Mouse (Mus musculus) MEL (cell line): ENCODE data around the gene Olfr1467. TPM values are rescaled to one million over a fixed set of nuclear protein-coding genes. Genes with fewer than 3 reads are reported as not detected.

Source experiments
- DNase-seq: peaks from one replicate; pipeline ENCODE4 v3.0.0; 2011; ENCODE audit warnings: low read depth, low spot score
- H3K27ac ChIP-seq: 2 replicates; pipeline ENCODE4 v1.5.1; 2012; ENCODE audit warnings: low read depth, mild to moderate bottlenecking, control low read depth, low read length, moderate library complexity; ENCODE audit not compliant: control insufficient read depth
- H3K27me3 ChIP-seq, 2 experiments: fragments of 150-350 bp in 1 of 2; sonication (generic) in 1 of 2; 2 replicates each; pipeline ENCODE4 v1.6.1; 2012; ENCODE audit warnings: low read length in 2 of 2, mild to moderate bottlenecking in 2 of 2, improper control_type of control experiment in 1 of 2, moderate library complexity in 1 of 2; ENCODE audit not compliant: insufficient read depth in 2 of 2, control insufficient read depth in 1 of 2
- H3K36me3 ChIP-seq, 2 experiments: 2 replicates each; pipeline ENCODE4 v1.6.1; 2012 to 2014; ENCODE audit warnings: low read length in 2 of 2, improper control_type of control experiment in 1 of 2, inconsistent platforms in 1 of 2, mild to moderate bottlenecking in 1 of 2; ENCODE audit not compliant: insufficient read depth in 2 of 2, control insufficient read depth in 1 of 2
- H3K4me1 ChIP-seq, 2 experiments: fragments of 150-350 bp in 1 of 2; sonication (generic) in 1 of 2; 2 replicates each; pipeline ENCODE4 v1.6.1; 2012; ENCODE audit warnings: low read length in 2 of 2, improper control_type of control experiment in 1 of 2, mild to moderate bottlenecking in 1 of 2; ENCODE audit not compliant: insufficient read depth in 2 of 2, control insufficient read depth in 1 of 2
- H3K4me3 ChIP-seq, 2 experiments: fragments of 150-350 bp in 1 of 2; sonication (generic) in 1 of 2; 2 replicates each; pipeline ENCODE4 v1.5.1; 2012; ENCODE audit warnings: low read depth in 2 of 2, low read length in 2 of 2, mild to moderate bottlenecking in 2 of 2, moderate library complexity in 2 of 2, control low read depth in 1 of 2, improper control_type of control experiment in 1 of 2; ENCODE audit not compliant: control insufficient read depth in 1 of 2, insufficient read depth in 1 of 2
- H3K79me2 ChIP-seq: 2 replicates; pipeline ENCODE4 v1.6.1; 2012; ENCODE audit warnings: mild to moderate bottlenecking, low read length, moderate library complexity; ENCODE audit not compliant: control insufficient read depth, poor library complexity, insufficient read depth
- H3K9ac ChIP-seq: 2 replicates; pipeline ENCODE4 v1.6.1; 2012; ENCODE audit warnings: low read depth, mild to moderate bottlenecking, control low read depth, low read length, moderate library complexity; ENCODE audit not compliant: control insufficient read depth, poor library complexity, severe bottlenecking
- H3K9me3 ChIP-seq: fragments of 150-350 bp; sonication (generic); replicated peaks from 2 replicates; pipeline ENCODE4 v1.6.1; 2012; ENCODE audit warnings: mild to moderate bottlenecking, low read length, improper control_type of control experiment, moderate library complexity; ENCODE audit not compliant: insufficient read depth
- BHLHE40 ChIP-seq: IDR thresholded peaks from 2 replicates; pipeline ENCODE4 v1.6.1; 2012; ENCODE audit warnings: low read depth, mild to moderate bottlenecking, inconsistent platforms, low read length, improper control_type of control experiment, borderline replicate concordance
- CHD1 ChIP-seq: IDR thresholded peaks from 2 replicates; pipeline ENCODE4 v1.6.1; 2012; ENCODE audit warnings: low read depth, mild to moderate bottlenecking, inconsistent platforms, low read length, improper control_type of control experiment
- CHD2 ChIP-seq: IDR thresholded peaks from 2 replicates; pipeline ENCODE4 v1.6.1; 2011; ENCODE audit warnings: low read length, improper control_type of control experiment
- CTCF ChIP-seq, 3 experiments: IDR thresholded peaks in 2 of 3; conservative IDR thresholded peaks in 1 of 3; 2 replicates each; pipeline ENCODE4 v1.5.1; 2011 to 2012; ENCODE audit warnings: low read length in 3 of 3, low read depth in 2 of 3, mild to moderate bottlenecking in 2 of 3, improper control_type of control experiment in 1 of 3, inconsistent platforms in 1 of 3, mixed read lengths in 1 of 3, moderate library complexity in 1 of 3; ENCODE audit not compliant: control insufficient read depth in 1 of 3, insufficient read depth in 1 of 3, poor library complexity in 1 of 3, severe bottlenecking in 1 of 3
- ELF1 ChIP-seq: IDR thresholded peaks from 2 replicates; pipeline ENCODE4 v1.6.1; 2014; ENCODE audit warnings: low read depth, mild to moderate bottlenecking, inconsistent platforms, low read length, improper control_type of control experiment, moderate library complexity
- ETS1 ChIP-seq: IDR thresholded peaks from 2 replicates; pipeline ENCODE4 v1.6.1; 2012; ENCODE audit warnings: low read depth, mild to moderate bottlenecking, inconsistent platforms, low read length, improper control_type of control experiment, moderate library complexity
- GATA1 ChIP-seq: IDR thresholded peaks from 2 replicates; pipeline ENCODE4 v1.6.1; 2011; ENCODE audit warnings: low read depth, low read length, improper control_type of control experiment
- HCFC1 ChIP-seq: IDR thresholded peaks from 2 replicates; pipeline ENCODE4 v1.6.1; 2012; ENCODE audit warnings: low read depth, mild to moderate bottlenecking, inconsistent platforms, low read length, improper control_type of control experiment, moderate library complexity
- KAT2A ChIP-seq: conservative IDR thresholded peaks from 2 replicates; pipeline ENCODE4 v1.6.1; 2012; ENCODE audit warnings: low read depth, low read length, improper control_type of control experiment, inconsistent platforms
- MAFK ChIP-seq: IDR thresholded peaks from 2 replicates; pipeline ENCODE4 v1.6.1; 2011; ENCODE audit warnings: low read depth, mild to moderate bottlenecking, low read length, improper control_type of control experiment, borderline replicate concordance
- MAX ChIP-seq: IDR thresholded peaks from 2 replicates; pipeline ENCODE4 v1.6.1; 2011; ENCODE audit warnings: low read length, improper control_type of control experiment
- MAZ ChIP-seq: IDR thresholded peaks from 2 replicates; pipeline ENCODE4 v1.6.1; 2012; ENCODE audit warnings: low read depth, mild to moderate bottlenecking, inconsistent platforms, low read length, improper control_type of control experiment
- NELFE ChIP-seq: IDR thresholded peaks from 2 replicates; pipeline ENCODE4 v1.6.1; 2011; ENCODE audit warnings: low read depth, low read length, improper control_type of control experiment
- POLR2A ChIP-seq, 2 experiments: IDR thresholded peaks; 2 replicates each; pipeline ENCODE4 v1.6.1; 2011 to 2012; ENCODE audit warnings: low read length in 2 of 2, mild to moderate bottlenecking in 2 of 2, control low read depth in 1 of 2, improper control_type of control experiment in 1 of 2, low read depth in 1 of 2, moderate library complexity in 1 of 2; ENCODE audit not compliant: control insufficient read depth in 1 of 2, insufficient read depth in 1 of 2, poor library complexity in 1 of 2
- POLR2AphosphoS2 ChIP-seq: IDR thresholded peaks from 2 replicates; pipeline ENCODE4 v1.6.1; 2011; ENCODE audit warnings: low read length, improper control_type of control experiment
- POLR2AphosphoS5 ChIP-seq: IDR thresholded peaks from 2 replicates; pipeline ENCODE4 v1.6.1; 2012; ENCODE audit warnings: low read depth, borderline replicate concordance, mild to moderate bottlenecking, inconsistent platforms, low read length, moderate library complexity, mixed read lengths
- RAD21 ChIP-seq: IDR thresholded peaks from 2 replicates; pipeline ENCODE4 v1.6.1; 2011; ENCODE audit warnings: mild to moderate bottlenecking, low read depth, low read length, improper control_type of control experiment
- RCOR1 ChIP-seq: IDR thresholded peaks from 2 replicates; pipeline ENCODE4 v1.6.1; 2012; ENCODE audit warnings: low read depth, mild to moderate bottlenecking, inconsistent platforms, low read length, improper control_type of control experiment
- SMC3 ChIP-seq: IDR thresholded peaks from 2 replicates; pipeline ENCODE4 v1.6.1; 2011; ENCODE audit warnings: low read depth, low read length, improper control_type of control experiment
- TCF12 ChIP-seq: IDR thresholded peaks from 2 replicates; pipeline ENCODE4 v1.6.1; 2014; ENCODE audit warnings: low read depth, mild to moderate bottlenecking, inconsistent platforms, low read length, improper control_type of control experiment, moderate library complexity
- ZKSCAN1 ChIP-seq: IDR thresholded peaks from 2 replicates; pipeline ENCODE4 v1.6.1; 2012; ENCODE audit warnings: low read depth, mild to moderate bottlenecking, inconsistent platforms, low read length, improper control_type of control experiment, moderate library complexity
- polyA plus RNA-seq, 2 experiments: library from polyadenylated mRNA; stranded (reverse) in 1 of 2; unstranded in 1 of 2; fragments of >175 nt in 1 of 2; fragments of >200 nt in 1 of 2; gene quantifications; 2 replicates each; pipeline versions ENCODE4 v1.2.1 to v1.2.4; 2012; ENCODE audit warnings: low replicate concordance in 2 of 2, low read depth in 1 of 2; ENCODE audit not compliant: insufficient read length in 2 of 2, insufficient read depth in 1 of 2, missing spikeins in 1 of 2
- total RNA-seq: library from RNA; depleted of rRNA; stranded (reverse); fragments of 300-350 nt; gene quantifications from 2 replicates; pipeline ENCODE4 v1.2.3, GENCODE M21; 2012; rRNA removed

Olfr1467 gene
- total and polyA plus RNA-seq, 3 experiments: not detected

- Histone ChIP-seq H3K4me3 (no peak within 1 kb of the TSS), H3K36me3 (no peaks in the 10 kb centered on the region), H3K4me1 (no peaks in the 10 kb centered on the region), H3K9me3 (no peaks in the 10 kb centered on the region), H3K9ac (no peak within 1 kb of the TSS), H3K79me2 (no peaks in the 10 kb centered on the region), H3K27me3 (no peaks in the 10 kb centered on the region), H3K27ac (no peak within 1 kb of the TSS)
- no peak for DNase-seq
- TF ChIP-seq ELF1 (no peak), GATA1 (no peak), NELFE (no peak), TCF12 (no peak), POLR2AphosphoS5 (no peak), MAZ (no peak), RCOR1 (no peak), HCFC1 (no peak), BHLHE40 (no peak), CTCF (IDR thresholded peaks at IDR 0.05 in 2 of 3, conservative IDR thresholded peaks at IDR 0.05 in 1 of 3; ENCODE audit: control insufficient read depth in 1 of 3, insufficient read depth in 1 of 3, low read depth in 2 of 3, low read length in 3 of 3, poor library complexity in 1 of 3, severe bottlenecking in 1 of 3) (no peak), ETS1 (no peak), SMC3 (no peak), RAD21 (no peak), POLR2AphosphoS2 (no peak)
Measured at GRCm38 (mm10) chr19:13338562-13338961, 23.5 kb upstream of the Olfr1467 start, which contains the start of gene Olfr1466. TSS of gene Olfr1466 (plus strand) at chr19:13338862.

GRCm38 (mm10) chr19:13407549-13407948, 45.5 kb downstream of the Olfr1467 start, which contains the start of gene Olfr1469:
TSS of gene Olfr1469 (plus strand) at chr19:13407849.
- no peak within 1 kb of the TSS for H3K9ac ChIP-seq
- H3K36me3 ChIP-seq: no peaks in the 10 kb centered on the region
- no peaks in the 10 kb centered on the region for H3K9me3 ChIP-seq
- no peak within 1 kb of the TSS for H3K4me3 ChIP-seq
- H3K4me1 ChIP-seq: no peaks in the 10 kb centered on the region
- no peaks in the 10 kb centered on the region for H3K79me2 ChIP-seq
- no peak for DNase-seq
- H3K27ac ChIP-seq: no peak within 1 kb of the TSS
- no peak for TF ChIP-seq MAFK
- TF ChIP-seq ETS1: no peak
- no peak for TF ChIP-seq RAD21
- no peak for TF ChIP-seq CHD2
- no peak for TF ChIP-seq CHD1
- TF ChIP-seq POLR2AphosphoS2: no peak
- no peak for TF ChIP-seq MAX
- no peak for TF ChIP-seq ZKSCAN1
- TF ChIP-seq KAT2A: no peak
- TF ChIP-seq ELF1: no peak
- no peak for TF ChIP-seq SMC3
- TF ChIP-seq BHLHE40: no peak
- no peak for TF ChIP-seq POLR2A (IDR thresholded peaks at IDR 0.05; ENCODE audit: control insufficient read depth in 1 of 2, insufficient read depth in 1 of 2, low read depth in 1 of 2, low read length in 2 of 2, poor library complexity in 1 of 2)
- no peak for TF ChIP-seq RCOR1
- H3K27me3 ChIP-seq: no peaks in the 10 kb centered on the region

Other genes starting within 250 kb of the Olfr1467 start
- gene Olfr1459, start 212.7 kb upstream of the Olfr1467 start, total RNA-seq: 1.5 and 1.9 TPM in 2 replicates
- gene Olfr1459, start 212.7 kb upstream of the Olfr1467 start, polyA plus RNA-seq: 1 to 10 TPM in 1 of 2 experiments, not detected in 1; 5.8 TPM
- gene Olfr1461, start 199.2 kb upstream of the Olfr1467 start, total RNA-seq: not detected in 2 replicates
- gene Olfr1461, start 199.2 kb upstream of the Olfr1467 start, polyA plus RNA-seq: not detected
- not detected in 2 replicates for gene Olfr1462, start 176.5 kb upstream of the Olfr1467 start, total RNA-seq
- not detected for gene Olfr1462, start 176.5 kb upstream of the Olfr1467 start, polyA plus RNA-seq
- not detected in 2 replicates for gene Olfr1463, start 130.9 kb upstream of the Olfr1467 start, total RNA-seq
- not detected for gene Olfr1463, start 130.9 kb upstream of the Olfr1467 start, polyA plus RNA-seq
- not detected in 2 replicates for gene Olfr1465, start 46.7 kb upstream of the Olfr1467 start, total RNA-seq
- gene Olfr1465, start 46.7 kb upstream of the Olfr1467 start, polyA plus RNA-seq: not detected
- gene Olfr1466, start 23.4 kb upstream of the Olfr1467 start, total RNA-seq: not detected in 2 replicates
- not detected for gene Olfr1466, start 23.4 kb upstream of the Olfr1467 start, polyA plus RNA-seq
- not detected in 2 replicates for gene Olfr1469, start 45.6 kb downstream of the Olfr1467 start, total RNA-seq
- gene Olfr1469, start 45.6 kb downstream of the Olfr1467 start, polyA plus RNA-seq: not detected
- gene Olfr1471, start 81.2 kb downstream of the Olfr1467 start, total RNA-seq: not detected in 2 replicates
- not detected for gene Olfr1471, start 81.2 kb downstream of the Olfr1467 start, polyA plus RNA-seq
- not detected in 2 replicates for gene Olfr1472, start 93.8 kb downstream of the Olfr1467 start, total RNA-seq
- not detected for gene Olfr1472, start 93.8 kb downstream of the Olfr1467 start, polyA plus RNA-seq
- not detected in 2 replicates for gene Olfr1474, start 107.3 kb downstream of the Olfr1467 start, total RNA-seq
- not detected for gene Olfr1474, start 107.3 kb downstream of the Olfr1467 start, polyA plus RNA-seq
- gene Olfr1475, start 118.0 kb downstream of the Olfr1467 start, total RNA-seq: not detected in 2 replicates
- not detected for gene Olfr1475, start 118.0 kb downstream of the Olfr1467 start, polyA plus RNA-seq
- not detected in 2 replicates for gene Olfr1477, start 138.3 kb downstream of the Olfr1467 start, total RNA-seq
- not detected for gene Olfr1477, start 138.3 kb downstream of the Olfr1467 start, polyA plus RNA-seq
- not detected in 2 replicates for gene Olfr1480, start 165.7 kb downstream of the Olfr1467 start, total RNA-seq
- not detected for gene Olfr1480, start 165.7 kb downstream of the Olfr1467 start, polyA plus RNA-seq
- not detected in 2 replicates for gene Olfr1484, start 221.3 kb downstream of the Olfr1467 start, total RNA-seq
- not detected for gene Olfr1484, start 221.3 kb downstream of the Olfr1467 start, polyA plus RNA-seq